Mouse (Mus musculus) embryo, embryonic 10.5 days (tissue): ENCODE measurements around the gene Smdt1.
"Not testable (repeated sequence)": the region's sequence is repeated elsewhere in the genome, so short reads cannot be mapped to it uniquely, and the experiment has no call there.

ENCODE experiments used
- DNase-seq: peaks from one replicate; pipeline ENCODE4 v3.0.0-alpha.2; 2015; ENCODE audit warnings: low spot score

The Smdt1 gene

DNA sequence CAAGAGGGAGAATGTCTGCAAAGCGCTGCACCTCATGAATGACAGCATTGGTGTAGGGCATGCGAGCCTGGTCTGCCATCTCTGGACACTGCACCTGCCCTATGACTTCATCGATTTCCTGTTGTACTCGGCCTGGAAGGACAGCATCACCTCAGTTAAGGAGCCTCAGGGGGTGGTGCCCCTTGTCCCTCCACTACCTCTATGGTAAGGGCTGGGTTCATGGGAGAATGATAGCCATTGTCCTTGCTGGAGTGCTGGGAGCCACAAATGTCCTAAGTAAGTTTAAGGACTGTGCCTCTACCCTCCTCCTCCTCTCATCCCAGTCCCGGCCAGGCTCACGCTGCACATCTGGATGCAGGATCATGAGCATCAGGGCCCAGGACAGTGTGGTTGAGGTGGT is 33.7 kb downstream of the Smdt1 start:
- no peak for DNase-seq

DNA sequence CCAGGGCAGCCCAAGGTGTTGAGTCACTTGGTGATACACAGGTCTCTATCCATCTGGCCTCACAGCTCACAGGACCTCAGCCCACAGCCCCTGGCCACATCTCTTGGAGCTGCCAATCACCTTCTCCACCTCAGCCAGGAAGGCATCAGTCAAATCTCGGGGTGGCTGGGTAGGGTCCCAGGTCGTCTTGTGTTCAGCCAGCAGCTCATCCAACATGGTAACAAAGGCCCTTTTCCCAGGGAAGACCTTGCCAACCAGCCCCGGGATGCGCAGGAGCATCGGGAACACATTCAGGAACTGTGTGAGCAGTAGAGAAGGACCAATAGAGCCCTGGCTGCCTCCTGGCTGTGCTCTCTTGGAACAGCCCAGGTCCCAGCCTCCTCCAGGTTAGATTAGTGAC is 34.2 kb downstream of the Smdt1 start:
- DNase-seq: no peak

DNA sequence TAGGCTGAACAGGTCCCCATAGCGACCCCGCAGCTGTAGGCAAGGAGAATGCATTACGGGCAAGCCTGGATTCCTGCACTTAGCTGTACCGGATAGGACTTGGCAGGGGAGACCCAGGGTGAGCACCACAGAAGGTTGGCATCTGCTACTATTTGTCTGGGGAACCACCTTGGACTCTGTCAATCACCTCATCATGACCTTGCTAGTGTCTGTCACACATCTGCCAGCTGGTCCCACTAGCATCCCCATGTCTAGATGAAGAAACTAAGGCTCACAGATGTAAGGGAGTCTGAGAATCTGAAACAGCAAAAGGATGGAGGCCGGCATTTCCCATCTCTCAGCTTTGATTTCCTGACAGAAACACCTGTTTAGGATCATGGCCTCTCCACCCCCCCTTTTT is 35.7 kb downstream of the Smdt1 start:
- DNase-seq: no peak

DNA sequence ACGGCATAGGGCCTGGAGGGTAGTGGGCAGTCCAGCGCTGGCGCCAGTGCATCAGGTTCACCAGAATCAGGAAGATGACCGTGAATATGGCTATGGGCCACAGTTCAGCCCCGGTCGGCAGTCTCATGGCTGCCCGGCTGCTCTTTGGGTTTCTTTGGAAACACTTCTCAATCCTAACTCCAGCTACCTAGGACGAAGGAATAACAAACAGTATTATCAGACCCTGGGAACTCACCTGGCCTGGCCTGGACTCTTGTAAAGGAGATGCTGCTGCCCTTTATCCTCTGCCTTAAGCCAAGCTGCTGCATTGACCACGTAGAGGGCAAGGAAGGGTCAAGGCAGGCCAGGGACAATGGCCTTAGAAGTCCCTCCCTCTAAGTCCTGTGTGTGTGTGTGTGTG is 37.1 kb downstream of the Smdt1 start:
- DNase-seq: no peak

DNA sequence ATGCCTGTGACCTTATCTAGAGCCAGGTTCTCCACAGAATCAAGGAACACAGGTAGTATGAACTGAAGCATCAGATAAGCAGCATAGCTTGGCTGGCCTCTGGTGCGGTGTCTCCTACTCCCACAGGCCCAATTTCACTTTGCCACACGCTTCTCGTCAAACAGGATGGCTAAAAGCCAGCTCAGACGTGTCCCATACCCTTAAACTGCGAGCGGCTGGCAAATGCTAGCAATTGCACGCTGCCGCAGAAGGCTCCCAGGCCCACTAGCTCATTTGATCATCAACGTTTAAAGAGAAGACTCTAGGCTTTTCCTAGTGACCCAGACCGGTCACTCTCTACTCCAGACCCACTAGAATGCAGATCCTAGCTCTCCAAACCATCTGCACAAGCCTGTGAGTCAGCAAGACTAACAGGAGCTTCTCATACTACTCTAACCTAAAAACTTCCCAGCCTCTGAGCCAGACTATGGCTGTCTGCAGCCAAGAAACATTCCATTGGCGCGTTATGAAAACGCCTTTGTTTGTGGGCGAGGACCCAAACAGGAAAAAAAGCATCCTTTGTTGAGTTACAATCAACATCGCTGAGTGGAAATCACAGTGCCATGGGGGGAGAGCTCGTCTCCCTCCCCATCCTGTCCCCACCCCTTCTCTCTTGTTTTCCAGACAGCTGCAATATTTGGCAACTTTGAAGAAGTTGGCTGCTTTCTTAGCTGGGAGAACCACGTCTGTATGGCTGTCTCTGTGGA is 37.8 kb downstream of the Smdt1 start:
- DNase-seq: no peak

DNA sequence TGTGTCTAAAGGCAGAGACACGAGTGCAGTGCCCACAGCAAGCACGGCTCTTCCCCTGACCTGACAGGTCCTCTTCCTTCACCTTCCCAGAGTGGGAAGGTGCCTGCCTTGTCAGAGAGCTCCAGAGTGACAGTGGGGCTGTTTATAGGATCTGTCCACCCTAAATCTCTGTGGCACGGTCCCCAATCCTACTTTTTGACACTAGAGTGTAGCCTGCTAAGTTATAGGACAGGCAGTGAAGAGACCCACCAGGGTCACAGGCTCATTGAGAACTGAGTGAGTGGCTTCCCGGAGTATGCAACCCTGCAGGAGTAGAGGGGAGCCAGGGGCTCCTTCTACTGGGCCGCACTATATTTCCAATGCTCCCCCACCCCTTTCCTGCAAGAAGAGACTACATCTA is 38.9 kb downstream of the Smdt1 start:
- no peak for DNase-seq

DNA sequence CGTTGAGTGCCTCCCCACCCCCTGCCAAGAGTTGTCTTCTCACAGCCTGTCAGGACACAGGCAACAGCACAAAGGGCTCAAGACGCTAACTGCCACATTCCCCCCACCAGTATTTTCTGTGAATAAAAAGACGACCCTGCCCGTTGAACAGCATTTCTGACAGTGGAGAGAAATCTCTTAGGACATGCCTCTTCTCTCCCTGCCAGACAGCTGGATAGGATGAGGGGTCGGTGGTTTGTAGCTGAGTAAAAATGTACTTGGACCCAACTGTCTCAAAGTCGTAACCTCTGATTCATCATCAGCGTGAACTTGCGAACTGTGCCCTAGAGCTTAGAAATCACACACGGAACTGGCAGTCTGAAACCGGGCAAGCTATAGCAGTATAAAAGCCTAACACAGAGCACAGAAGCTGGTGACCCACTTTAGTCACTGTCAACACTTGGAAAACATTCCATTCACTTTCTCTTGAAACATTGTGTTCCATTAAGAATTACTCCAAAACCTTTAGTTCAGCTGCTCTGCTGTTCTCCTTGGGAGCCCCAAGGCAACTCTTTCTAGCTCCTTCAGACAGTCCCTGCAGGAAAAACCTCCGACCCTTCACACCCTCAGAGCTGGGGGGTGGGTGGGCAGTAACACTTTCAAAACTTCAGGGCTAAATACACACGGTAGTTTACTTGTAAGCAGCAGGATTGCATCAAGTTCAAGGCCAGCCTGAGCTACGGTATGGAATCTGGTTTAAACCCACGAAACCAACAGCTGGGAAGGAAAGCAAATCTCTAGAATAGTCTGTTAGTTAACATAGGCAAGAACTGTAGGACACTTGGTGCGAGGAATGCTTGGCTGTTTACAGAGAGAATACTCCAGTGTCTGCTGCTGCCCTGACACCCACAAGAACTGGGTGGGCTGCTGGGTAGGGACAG is 39.8 kb downstream of the Smdt1 start:
- DNase-seq: peak; percentile 18

DNA sequence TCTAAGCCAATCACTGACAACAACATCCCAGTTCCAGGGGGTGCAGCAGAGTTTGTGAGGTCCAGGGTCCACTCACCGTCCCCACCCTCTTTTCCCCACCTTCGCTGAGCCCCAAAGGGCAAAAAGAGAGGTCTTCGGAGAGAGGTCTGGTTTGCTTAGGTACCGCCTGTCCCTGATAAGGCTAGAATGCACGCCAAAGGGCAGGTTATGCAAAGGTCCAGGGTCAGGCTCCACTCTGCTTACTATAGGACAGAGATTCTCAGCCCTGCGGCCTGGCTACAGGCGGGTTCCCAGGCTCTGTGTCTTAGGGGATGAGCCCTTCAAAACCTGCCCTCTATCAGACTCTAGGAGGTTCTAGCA is 40.7 kb downstream of the Smdt1 start:
- DNase-seq: no peak

DNA sequence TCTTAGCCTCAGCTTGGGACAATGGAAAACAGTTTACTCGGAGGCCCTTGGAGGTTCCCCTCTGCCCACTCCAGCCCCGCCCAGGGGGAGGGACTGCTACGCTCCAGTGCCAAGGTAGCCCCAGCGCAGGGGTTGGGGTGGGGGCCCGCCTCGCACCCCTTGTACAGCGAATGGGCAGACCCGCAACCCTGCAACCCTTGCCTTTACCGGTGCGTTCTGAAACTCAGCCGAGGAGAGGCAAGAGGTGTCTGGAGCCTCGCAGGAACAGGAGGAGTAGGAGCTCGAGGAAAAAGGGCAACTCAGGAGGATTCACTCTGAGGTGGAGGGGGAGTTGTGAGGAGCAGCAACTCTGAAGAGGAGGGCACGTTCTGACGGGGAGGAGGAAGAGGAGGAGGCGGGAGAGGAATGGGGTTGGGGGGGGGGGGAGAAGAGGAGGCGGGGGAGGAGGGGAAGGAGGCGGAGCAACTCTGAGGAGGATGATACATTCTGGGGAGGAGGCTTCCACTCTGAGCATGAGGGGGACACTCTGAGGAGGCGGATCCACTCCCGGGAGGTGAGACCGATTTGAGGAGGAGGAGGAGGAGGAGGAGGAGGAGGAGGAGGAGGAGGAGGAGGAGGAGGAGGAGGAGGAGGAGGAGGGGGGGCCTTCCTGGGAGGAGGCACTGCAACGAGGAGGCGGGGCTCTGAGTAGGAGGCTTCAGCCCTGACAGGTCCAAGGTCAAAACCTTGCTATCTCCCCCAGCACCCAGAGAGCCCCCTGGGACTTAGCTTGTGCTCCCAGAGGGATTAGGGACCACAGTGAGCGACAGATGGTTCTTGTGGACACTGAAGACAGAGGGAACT is 41.3 kb downstream of the Smdt1 start, which contains the start of gene Cyp2d22:
TSS of gene Cyp2d22 (minus strand) at position 390 of the 843 bp plus-strand sequence.
- peak; percentile 63 for DNase-seq

DNA sequence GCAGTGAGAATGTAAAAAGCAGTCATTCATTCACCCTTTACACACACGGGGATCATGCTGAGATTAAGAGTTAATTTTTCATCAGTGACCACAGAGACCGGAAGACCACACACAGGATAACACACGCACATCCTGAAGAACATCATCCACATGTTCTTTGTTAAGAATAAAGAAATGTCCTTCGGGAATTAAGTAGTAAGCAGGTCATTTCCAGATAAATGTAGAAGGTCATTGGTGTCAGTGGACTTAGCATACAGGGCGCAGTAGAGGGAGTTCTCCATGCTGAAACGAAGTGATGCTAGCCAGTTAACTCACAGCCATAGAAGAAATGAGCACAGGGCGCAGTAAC is 41.9 kb downstream of the Smdt1 start:
- no peak for DNase-seq

DNA sequence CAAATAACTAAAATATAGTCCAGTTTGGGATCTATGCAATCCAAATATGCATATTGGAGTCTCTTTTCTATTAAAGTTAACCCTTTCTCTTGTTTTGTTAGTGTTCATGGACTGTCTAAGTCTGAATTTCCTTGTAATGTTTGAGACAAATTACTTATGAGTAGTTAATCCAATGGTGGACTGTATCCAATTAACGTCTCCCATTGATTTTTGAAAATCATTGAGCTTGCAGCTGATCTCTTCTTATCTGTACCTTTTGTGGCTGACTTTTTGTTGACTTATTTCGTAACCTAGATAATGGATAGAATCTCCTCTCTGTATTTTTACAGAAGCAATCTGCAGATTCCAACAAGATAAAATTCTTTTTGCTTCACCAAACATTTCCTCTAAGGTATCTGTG is 43.7 kb downstream of the Smdt1 start:
- no peak for DNase-seq

DNA sequence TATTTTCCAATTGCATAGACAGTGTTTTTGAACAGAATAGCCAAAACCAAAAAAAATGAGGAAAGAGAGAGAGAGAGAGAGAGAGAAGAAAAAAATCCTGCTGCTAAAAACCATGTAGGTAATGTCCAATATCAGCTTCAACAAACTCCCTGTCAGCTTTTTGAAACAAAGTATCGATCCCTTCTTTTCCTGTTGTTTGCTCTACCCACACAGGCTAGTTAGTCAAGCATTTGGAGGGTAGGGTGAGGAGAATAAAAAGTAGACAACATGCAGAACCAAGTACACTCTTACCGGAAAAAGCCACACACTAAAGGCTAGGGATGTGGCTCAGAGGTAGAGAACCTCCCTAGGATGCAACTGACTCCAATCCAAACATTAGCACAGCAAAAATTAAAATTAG is 47.0 kb downstream of the Smdt1 start:
- DNase-seq: no peak

DNA sequence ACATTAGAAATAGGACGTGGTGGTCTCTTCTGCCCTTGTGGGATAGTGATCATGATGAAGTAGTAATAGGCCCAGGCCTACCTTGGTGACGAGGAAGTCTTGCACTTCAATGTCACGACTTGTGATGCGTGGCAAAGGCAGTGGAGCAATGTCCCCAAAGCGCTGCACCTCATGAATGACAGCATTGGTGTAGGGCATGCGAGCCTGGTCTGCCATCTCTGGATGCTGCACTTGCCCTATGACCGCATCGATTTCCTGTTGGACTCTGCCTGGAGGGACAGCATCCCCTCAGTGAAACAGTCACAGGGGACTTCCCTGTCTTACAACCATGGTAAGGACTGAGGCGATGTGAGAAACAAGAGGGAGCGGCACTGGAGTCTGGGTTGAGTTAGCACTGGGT is 51.2 kb downstream of the Smdt1 start:
- DNase-seq: not testable (repeated sequence)

DNA sequence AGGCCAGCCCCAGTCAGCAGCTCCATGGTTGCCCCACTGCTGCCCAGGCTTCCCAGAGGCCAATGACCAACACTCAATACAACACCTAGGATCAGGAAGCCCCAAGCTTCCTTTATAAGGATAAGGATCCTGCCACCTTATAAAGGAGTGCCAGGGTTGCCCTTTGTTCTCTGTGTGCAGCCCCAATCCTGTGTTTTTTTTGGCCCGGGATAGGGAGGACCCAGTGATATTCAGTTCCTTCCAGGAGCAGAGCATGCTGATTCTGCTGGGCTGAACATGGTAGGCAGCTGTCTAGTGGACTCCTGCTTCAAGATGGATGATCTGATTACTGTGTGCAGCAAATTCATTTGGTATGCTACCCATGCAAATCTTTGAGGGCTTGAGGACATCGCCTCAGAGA is 55.2 kb downstream of the Smdt1 start, which contains the start of gene Cyp2d11:
TSS of gene Cyp2d11 (minus strand) at position 101 of the 400 bp plus-strand sequence.
- DNase-seq: not testable (repeated sequence)

DNA sequence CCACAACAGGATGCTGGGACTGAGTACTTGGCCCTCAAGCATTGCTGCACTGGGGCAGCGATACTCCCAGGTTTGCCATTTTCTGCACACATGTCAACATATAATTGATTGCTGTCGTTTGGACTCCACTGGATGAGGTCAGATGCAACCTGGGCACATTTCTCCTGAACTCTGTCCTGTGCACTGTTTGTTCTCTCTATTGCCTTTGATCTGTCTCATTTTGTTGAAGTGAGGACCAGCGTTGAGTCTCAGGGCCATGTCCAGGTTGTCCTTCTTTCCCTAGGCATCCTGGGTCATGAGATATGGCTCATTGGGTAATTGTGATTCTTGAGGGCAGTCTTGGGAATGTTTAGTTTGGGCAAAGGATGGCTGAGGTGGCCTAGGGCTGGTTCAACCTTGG is 57.2 kb downstream of the Smdt1 start:
- DNase-seq: not testable (repeated sequence)
